Mouse (Mus musculus): ENCODE measurements at regions not wholly inside any gene's neighbourhood (a gene's known extent, or its start where the extent isn't known, plus 50 kb on each side); places are given as distances from the start of the nearest gene placed in this dataset.
A peak's percentile ranks its signal among the peaks of the same experiment; 100 is the strongest.

- DNase-seq = no peak
Measured at GRCm38 (mm10) chr10:65716914-65717610, 1378.9 kb upstream of the Jmjd1c start.

GRCm38 (mm10) chr10:65722496-65722895 lies 1373.4 kb upstream of the Jmjd1c start:
- DNase-seq = no peak

GRCm38 (mm10) chr10:65769451-65769850 lies 1326.5 kb upstream of the Jmjd1c start:
- DNase-seq = peak; percentile 12

- peak; percentile 40 for DNase-seq
Measured at GRCm38 (mm10) chr10:65771936-65772335, 1324.0 kb upstream of the Jmjd1c start.

- no peak for DNase-seq
Measured at GRCm38 (mm10) chr10:65784994-65785393, 1310.9 kb upstream of the Jmjd1c start.
